Mouse (Mus musculus): Measurements from ENCODE around the gene Cdca5. TPM values are rescaled to one million over a fixed set of nuclear protein-coding genes. Genes with fewer than 3 reads are reported as not detected.

Gene Cdca5
- polyA plus RNA-seq, 1 experiment from 2014 or later, result 34.5 TPM

DNA sequence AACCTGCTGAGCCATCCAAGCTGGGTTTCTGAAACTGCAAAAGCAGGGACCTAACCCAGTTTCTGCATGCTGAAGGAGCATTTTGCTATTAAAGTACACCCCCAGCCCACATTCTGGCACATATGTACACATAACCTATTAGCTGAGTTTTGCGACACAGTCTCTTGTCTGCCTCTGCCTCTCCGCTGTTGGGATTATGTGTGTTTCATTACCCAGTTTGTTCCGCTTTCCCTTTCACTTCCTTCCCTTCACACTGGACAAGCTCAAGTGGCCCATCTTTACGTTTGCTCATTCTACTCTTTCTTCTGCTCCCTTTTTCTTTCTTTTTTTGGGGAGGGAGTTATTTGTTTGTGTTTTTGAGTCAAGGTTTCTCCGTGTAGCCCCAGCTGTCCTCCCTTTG lies 10.9 kb upstream of the Cdca5 start:
- WGBS (ENCODE audit: insufficient replicate concordance), result 74% methylated on average over 5 of the region's 5 CpGs
- H3K9me3 ChIP-seq (replicated peaks), result no peaks in the 10 kb centered on the region
- no peak overlapping the region for H3K9ac ChIP-seq
- H3K4me2 ChIP-seq, result no peak overlapping the region
- no peak for ATAC-seq (ENCODE audit: insufficient read depth)
- no peak overlapping the region for H3K4me3 ChIP-seq (replicated peaks)
- no peaks in the 10 kb centered on the region for H3K27me3 ChIP-seq
- H3K36me3 ChIP-seq (replicated peaks), result peaks cover 40% of the 10 kb centered on the region
- peaks cover 42% of the 10 kb centered on the region for H3K4me1 ChIP-seq (replicated peaks)
- peak overlapping the region; percentile 42; the same call in 1 of the 2 replicates for H3K27ac ChIP-seq (replicated peaks)

DNA sequence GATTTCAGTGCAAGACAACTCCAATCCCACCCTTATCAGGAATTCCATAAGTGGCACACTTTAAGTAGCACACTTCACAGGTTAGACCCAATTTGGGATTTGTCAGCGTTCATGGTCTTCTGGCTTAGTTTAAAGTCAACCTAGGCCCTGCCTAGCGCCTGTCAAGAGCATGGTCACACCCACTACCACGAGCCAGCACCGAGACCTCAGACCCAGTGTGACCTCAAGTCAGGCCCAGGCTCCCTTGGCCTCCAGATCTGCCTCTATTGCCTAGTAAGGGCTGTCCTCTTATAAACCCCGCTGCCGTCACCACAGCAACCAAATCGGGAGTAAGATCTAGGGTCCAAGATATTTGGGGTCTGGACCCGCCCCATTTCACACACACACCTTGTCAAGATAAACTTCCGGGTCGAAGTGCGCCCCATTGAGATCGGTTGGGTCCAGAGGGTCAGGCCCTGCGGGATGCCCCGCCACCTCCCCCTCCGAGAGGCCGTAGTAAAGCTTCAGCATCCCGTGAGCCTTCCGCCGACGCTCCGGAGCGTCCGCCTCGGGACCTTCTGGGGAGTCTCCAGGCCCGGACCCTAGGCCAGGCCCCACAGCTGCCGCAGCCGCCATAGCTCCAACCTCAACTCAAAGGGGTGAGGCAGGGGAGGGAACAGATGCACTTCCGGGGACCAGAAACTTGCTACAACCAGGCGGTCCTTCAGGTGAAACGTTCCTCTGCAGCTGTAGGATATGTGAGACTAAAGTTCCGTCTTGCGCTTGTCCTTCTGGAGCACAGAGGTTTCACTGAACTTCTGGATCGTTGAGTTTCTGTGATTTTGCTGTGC lies 8.0 kb upstream of the Cdca5 start, which contains the start of gene Vps51:
TSS of gene Vps51 (minus strand) at position 668 of the 830 bp plus-strand sequence.
- H3K9me3 ChIP-seq (replicated peaks), result no peaks in the 10 kb centered on the region
- ATAC-seq (ENCODE audit: insufficient read depth), result peak; percentile 85
- H3K4me2 ChIP-seq, result peak within 1 kb of the TSS; percentile 83
- H3K4me1 ChIP-seq (replicated peaks), result peaks cover 39% of the 10 kb centered on the region
- H3K27ac ChIP-seq (replicated peaks), result peak within 1 kb of the TSS; percentile 85
- peaks cover 33% of the 10 kb centered on the region for H3K36me3 ChIP-seq (replicated peaks)
- peak within 1 kb of the TSS; percentile 79 for H3K4me3 ChIP-seq (replicated peaks)
- under 1% methylated on average over 33 of the region's 33 CpGs for WGBS (ENCODE audit: insufficient replicate concordance)
- no peaks in the 10 kb centered on the region for H3K27me3 ChIP-seq
- H3K9ac ChIP-seq, result peak within 1 kb of the TSS; percentile 72

DNA sequence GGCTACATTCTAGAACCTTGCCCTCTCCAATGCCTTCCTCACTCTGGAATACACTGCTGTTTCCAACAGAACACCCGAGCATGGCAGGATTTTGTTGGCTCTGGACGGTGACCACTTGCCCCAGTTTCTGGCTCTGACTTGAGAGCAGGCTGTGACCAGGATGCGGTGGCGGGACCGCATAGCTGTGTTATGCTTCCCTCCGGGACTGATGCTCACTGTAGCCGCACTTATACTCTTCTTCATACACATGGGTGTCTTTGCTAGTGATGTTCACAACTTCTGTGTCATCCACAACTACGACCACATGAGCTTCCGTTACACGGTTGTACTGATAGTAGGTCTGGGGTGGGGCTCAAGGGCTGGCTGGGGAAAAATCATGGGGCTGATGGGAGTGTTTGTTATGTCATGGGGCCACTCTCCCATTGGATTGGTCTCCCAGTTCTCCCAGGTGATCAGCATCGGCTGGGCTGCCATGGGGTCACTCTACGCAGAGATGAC lies 4.8 kb upstream of the Cdca5 start, which contains the start of gene Tmem262:
TSS of gene Tmem262 (plus strand) at position 51 of the 498 bp plus-strand sequence.
- Histone ChIP-seq H3K4me2 (no peak within 1 kb of the TSS), H3K9ac (no peak within 1 kb of the TSS), H3K9me3 (replicated peaks) (no peaks in the 10 kb centered on the region), H3K4me3 (replicated peaks) (no peak within 1 kb of the TSS), H3K27me3 (no peaks in the 10 kb centered on the region), H3K36me3 (replicated peaks) (peaks cover 32% of the 10 kb centered on the region), H3K4me1 (replicated peaks) (peaks cover 48% of the 10 kb centered on the region), H3K27ac (replicated peaks) (no peak within 1 kb of the TSS)
- no peak for ATAC-seq (ENCODE audit: insufficient read depth)
- WGBS (ENCODE audit: insufficient replicate concordance), result 78% methylated on average over 12 of the region's 12 CpGs

DNA sequence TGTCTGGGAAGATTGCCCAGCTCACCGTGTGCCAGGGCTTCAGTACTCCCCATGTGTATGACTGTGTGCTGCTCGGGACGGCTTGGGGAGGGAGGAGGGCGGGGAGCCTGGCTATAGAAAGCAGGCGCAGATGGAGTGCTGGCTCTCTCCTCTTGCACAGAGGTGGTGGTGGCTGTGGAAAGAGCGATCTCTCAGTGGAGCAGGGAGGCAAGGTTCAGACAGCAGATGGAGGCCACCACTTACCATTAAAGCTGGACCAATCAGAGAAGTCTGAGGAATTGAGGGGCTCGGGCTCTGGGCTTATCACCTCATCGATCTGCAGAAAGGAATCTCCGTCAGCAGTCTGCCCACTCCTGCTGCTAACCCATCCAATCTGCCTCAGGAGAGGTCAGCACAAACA lies 2.6 kb upstream of the Cdca5 start, which contains the start of gene Gm28374:
TSS of gene Gm28374 (minus strand) at position 101 of the 400 bp plus-strand sequence.
- no peak within 1 kb of the TSS for H3K9ac ChIP-seq
- H3K4me3 ChIP-seq (replicated peaks), result no peak within 1 kb of the TSS
- H3K9me3 ChIP-seq (replicated peaks), result no peaks in the 10 kb centered on the region
- H3K4me2 ChIP-seq, result no peak within 1 kb of the TSS
- H3K27ac ChIP-seq (replicated peaks), result no peak within 1 kb of the TSS
- ATAC-seq (ENCODE audit: insufficient read depth), result no peak
- peaks cover 43% of the 10 kb centered on the region for H3K4me1 ChIP-seq (replicated peaks)
- no peaks in the 10 kb centered on the region for H3K27me3 ChIP-seq
- H3K36me3 ChIP-seq (replicated peaks), result peaks cover 47% of the 10 kb centered on the region
- WGBS (ENCODE audit: insufficient replicate concordance), result 80% methylated on average over 9 of the region's 9 CpGs

DNA sequence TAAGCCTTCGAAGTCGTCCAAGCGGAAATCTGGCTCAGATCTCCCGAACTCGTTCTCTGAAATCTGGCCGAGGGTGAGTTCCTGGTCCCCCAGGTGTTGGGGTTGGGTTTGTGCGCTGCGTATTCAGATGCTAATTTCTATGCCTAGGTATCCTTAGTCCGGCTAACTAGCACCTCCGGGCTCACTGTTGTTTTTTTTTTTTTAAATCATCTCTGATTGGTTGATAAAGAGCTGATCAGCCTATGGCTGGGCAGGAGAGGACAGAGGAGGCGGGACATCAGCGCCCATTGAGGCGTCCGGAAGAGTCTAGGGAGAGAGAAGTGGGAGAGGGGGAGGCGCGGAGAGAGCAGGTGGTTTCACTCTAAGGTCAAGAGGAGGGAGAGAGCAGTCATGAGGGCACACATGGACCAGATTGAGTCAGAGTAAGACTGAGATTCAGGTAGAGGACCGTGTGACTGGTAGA lies 665 bp downstream of the Cdca5 start:
- Histone ChIP-seq H3K27me3 (no peaks in the 10 kb centered on the region), H3K27ac (replicated peaks) (peak overlapping the region; percentile 92), H3K9me3 (replicated peaks) (no peaks in the 10 kb centered on the region), H3K36me3 (replicated peaks) (peaks cover 72% of the 10 kb centered on the region), H3K4me2 (peak overlapping the region; percentile 85), H3K4me1 (replicated peaks) (peaks cover 39% of the 10 kb centered on the region), H3K4me3 (replicated peaks) (peak overlapping the region; percentile 81), H3K9ac (peak overlapping the region; percentile 76)
- peak; percentile 77 for ATAC-seq (ENCODE audit: insufficient read depth)
- WGBS (ENCODE audit: insufficient replicate concordance), result 0% methylated on average over 17 of the region's 17 CpGs

DNA sequence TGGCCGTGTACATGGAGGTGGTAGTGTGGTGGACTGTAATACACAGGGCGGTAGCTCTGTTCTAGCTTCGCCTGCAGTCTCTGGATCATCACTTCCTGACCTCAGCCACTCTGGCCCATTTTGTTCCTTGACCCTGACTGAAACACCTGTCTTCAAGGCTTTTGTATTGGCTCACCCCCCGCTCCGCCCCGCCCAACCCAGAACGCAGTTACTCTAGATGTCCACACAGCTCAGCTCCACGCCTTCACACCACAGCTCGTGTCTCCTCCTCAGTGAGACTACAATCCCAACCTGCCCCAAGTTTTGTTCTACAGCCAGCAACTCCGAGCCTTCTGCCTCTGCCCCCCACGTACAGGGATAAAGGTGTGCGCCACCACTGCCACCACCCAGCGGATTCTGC lies 4.1 kb downstream of the Cdca5 start:
- Histone ChIP-seq H3K9ac (no peak overlapping the region), H3K27ac (replicated peaks) (no peak overlapping the region), H3K36me3 (replicated peaks) (peaks cover 82% of the 10 kb centered on the region), H3K4me3 (replicated peaks) (no peak overlapping the region), H3K4me1 (replicated peaks) (peaks cover 29% of the 10 kb centered on the region), H3K4me2 (no peak overlapping the region), H3K9me3 (replicated peaks) (no peaks in the 10 kb centered on the region), H3K27me3 (no peaks in the 10 kb centered on the region)
- WGBS (ENCODE audit: insufficient replicate concordance), result 93% methylated on average over 13 of the region's 13 CpGs
- no peak for ATAC-seq (ENCODE audit: insufficient read depth)

DNA sequence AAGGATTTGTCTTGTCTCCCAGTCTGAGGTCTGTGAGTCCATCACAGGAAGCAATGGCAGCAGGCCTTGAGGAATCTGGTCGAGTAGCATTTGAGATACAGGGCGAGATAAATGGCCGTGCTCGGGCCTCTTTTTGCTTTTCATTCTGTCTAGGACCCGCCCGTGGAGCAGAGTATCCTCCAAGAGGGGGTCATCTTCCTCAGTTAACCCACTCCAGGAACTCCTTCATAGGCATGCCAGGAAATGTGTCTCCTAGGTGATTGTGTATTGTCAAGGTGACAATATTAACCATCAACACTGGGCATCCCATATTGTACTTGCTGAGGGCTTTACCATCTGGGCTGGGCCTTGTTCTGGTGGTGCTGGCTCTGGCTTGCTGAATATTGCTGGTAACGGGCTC lies 9.3 kb downstream of the Cdca5 start, which contains the start of gene AC131692.1:
TSS of gene AC131692.1 (plus strand) at position 301 of the 400 bp plus-strand sequence.
- ATAC-seq (ENCODE audit: insufficient read depth), result no peak
- H3K36me3 ChIP-seq (replicated peaks), result peaks cover 81% of the 10 kb centered on the region
- H3K4me3 ChIP-seq (replicated peaks), result no peak within 1 kb of the TSS
- H3K9ac ChIP-seq, result no peak within 1 kb of the TSS
- H3K4me2 ChIP-seq, result no peak within 1 kb of the TSS
- no peak within 1 kb of the TSS for H3K27ac ChIP-seq (replicated peaks)
- peaks cover 9% of the 10 kb centered on the region; the same call in 1 of the 2 replicates for H3K4me1 ChIP-seq (replicated peaks)
- H3K9me3 ChIP-seq (replicated peaks), result no peaks in the 10 kb centered on the region
- no peaks in the 10 kb centered on the region for H3K27me3 ChIP-seq
- 80% methylated on average over 7 of the region's 7 CpGs for WGBS (ENCODE audit: insufficient replicate concordance)

DNA sequence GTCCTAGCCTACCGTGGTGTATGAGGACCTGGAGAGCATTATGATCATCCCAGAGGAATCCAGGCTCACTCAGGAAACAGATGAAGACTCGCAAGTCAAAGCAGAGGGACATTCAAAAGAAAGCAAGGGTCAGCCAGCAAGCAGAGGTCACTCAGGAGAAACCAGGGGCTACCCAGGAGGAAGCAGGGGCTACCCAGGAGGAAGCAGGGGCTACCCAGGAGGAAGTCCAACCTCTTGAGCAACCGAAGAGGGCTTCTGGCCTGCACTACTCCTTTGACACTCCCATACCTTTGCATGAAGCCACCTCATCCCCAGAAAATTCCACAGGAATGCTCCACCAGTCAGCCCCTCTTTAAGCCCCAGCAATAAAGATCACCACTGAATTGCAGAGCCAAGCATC lies 13.1 kb downstream of the Cdca5 start:
- Histone ChIP-seq H3K27ac (replicated peaks) (no peak overlapping the region), H3K4me2 (no peak overlapping the region), H3K9ac (no peak overlapping the region), H3K4me1 (replicated peaks) (peaks cover 27% of the 10 kb centered on the region), H3K36me3 (replicated peaks) (peaks cover 44% of the 10 kb centered on the region), H3K27me3 (no peaks in the 10 kb centered on the region), H3K4me3 (replicated peaks) (no peak overlapping the region), H3K9me3 (replicated peaks) (no peaks in the 10 kb centered on the region)
- no peak for ATAC-seq (ENCODE audit: insufficient read depth)
- WGBS (ENCODE audit: insufficient replicate concordance), result 53% methylated on average over 3 of the region's 3 CpGs

DNA sequence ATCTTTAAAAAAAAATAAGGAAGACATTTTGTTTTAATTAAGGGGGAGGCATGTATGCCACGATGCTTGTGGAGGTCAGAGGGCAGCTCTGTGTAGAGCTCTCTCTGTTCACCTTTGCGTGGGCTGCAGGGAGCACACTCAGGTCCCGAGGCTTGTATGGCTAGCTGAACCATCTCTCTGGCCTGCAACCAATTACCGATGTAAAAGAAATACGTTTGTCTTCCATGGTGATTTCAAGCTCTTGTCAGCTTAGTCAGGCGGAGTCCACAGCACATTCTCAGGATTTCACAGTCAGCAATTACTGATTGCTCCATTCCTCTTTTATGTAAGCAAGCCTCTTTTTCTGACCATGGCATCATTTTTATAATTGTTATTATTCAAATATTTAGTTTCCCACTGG lies 16.4 kb downstream of the Cdca5 start:
- WGBS (ENCODE audit: insufficient replicate concordance), result 77% methylated on average over 6 of the region's 6 CpGs
- H3K4me1 ChIP-seq (replicated peaks), result peaks cover 56% of the 10 kb centered on the region

DNA sequence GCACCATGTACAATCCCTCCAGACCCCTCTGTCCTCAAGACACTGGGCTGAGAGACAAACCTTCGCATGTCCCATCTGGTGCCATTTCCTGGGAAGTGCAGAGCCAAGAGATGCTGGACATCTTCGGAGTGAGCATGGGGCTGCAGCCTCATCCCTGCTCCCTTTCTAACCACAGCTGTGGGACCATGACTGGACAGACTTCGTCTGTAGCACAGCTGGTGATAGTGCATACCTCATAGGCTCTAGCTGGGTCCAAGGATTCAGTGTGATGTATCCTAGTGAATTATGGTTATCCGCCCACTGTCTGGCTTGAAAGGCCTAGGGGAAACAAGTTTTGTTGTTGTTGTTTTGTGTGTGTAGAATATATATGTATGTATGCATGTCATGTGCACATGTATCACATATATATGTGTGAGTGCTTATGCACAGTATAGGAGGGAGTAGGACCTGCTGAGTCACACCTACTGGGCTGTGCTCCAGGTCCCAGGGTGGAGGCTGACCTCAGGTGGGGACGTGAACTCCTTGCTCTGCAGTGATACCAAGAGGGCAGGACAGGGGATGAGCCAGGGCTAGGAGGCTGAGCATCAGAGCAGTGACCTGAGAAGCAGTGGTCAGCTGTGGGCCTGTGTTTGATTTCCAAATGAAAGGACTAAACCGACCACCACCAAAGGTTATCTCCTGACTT lies 17.5 kb downstream of the Cdca5 start:
- Histone ChIP-seq H3K27me3 (no peaks in the 10 kb centered on the region), H3K36me3 (replicated peaks) (peaks cover 11% of the 10 kb centered on the region), H3K9ac (no peak overlapping the region), H3K9me3 (replicated peaks) (no peaks in the 10 kb centered on the region), H3K4me3 (replicated peaks) (no peak overlapping the region), H3K4me1 (replicated peaks) (peaks cover 58% of the 10 kb centered on the region), H3K27ac (replicated peaks) (peak overlapping the region; percentile 63), H3K4me2 (no peak overlapping the region)
- ATAC-seq (ENCODE audit: insufficient read depth), result peak; percentile 95
- 59% methylated on average over 6 of the region's 6 CpGs for WGBS (ENCODE audit: insufficient replicate concordance)

More for the DNA sequence above, 16.4 kb downstream of the Cdca5 start:
- Histone ChIP-seq H3K27me3 (no peaks in the 10 kb centered on the region), H3K27ac (replicated peaks) (0 out of 2 replicates have a peak overlapping the region, but pooled peaks have one; percentile 63), H3K4me3 (replicated peaks) (no peak overlapping the region), H3K9me3 (replicated peaks) (no peaks in the 10 kb centered on the region), H3K4me2 (no peak overlapping the region), H3K36me3 (replicated peaks) (peaks cover 11% of the 10 kb centered on the region), H3K9ac (no peak overlapping the region)
- no peak for ATAC-seq (ENCODE audit: insufficient read depth)

DNA sequence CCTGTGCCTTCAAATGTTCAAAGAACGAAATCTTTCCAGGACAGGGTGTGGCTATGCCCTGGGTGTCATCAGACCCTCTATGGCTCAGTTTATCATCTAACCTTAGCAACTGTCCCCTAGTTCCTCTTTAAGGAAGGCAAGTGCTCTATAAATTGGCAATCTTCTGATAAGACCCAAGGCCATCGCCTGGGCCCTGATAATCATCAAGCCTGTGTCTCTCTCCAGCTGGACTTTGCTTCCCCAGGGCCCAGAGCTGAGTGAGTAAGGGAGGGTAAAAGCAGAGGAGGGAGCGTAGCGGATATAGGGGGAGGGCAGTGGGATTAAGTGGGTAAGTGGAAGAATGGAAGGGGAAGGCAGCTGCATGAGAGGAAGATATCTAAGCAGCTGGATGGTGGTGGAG lies 19.7 kb downstream of the Cdca5 start:
- peaks cover 53% of the 10 kb centered on the region for H3K4me1 ChIP-seq (replicated peaks)
- H3K4me3 ChIP-seq (replicated peaks), result no peak overlapping the region
- no peaks in the 10 kb centered on the region for H3K27me3 ChIP-seq
- H3K27ac ChIP-seq (replicated peaks), result no peak overlapping the region
- ATAC-seq (ENCODE audit: insufficient read depth), result no peak
- no peaks in the 10 kb centered on the region for H3K36me3 ChIP-seq (replicated peaks)
- no peaks in the 10 kb centered on the region for H3K9me3 ChIP-seq (replicated peaks)
- WGBS (ENCODE audit: insufficient replicate concordance), result 33% methylated on average over 4 of the region's 4 CpGs
- H3K4me2 ChIP-seq, result no peak overlapping the region
- H3K9ac ChIP-seq, result peak overlapping the region; percentile 15; the same call in 1 of the 2 replicates

Data from liver, embryonic 15.5 days (tissue).